Mouse (Mus musculus): ENCODE results near the gene Cdc42bpb. TPM values are rescaled to one million over a fixed set of nuclear protein-coding genes. Genes with fewer than 3 reads are reported as not detected.

The Cdc42bpb gene
- polyA plus RNA-seq, 1 experiment from 2014 or later: 103 TPM

- ChIA-PET POLR2A (no interaction called here), CTCF (interaction anchor here (1.3 kb wide), 1 partner anchor 10 kb away, joined by 4 read pairs; no protein-coding TSS in a partner anchor)
- TF ChIP-seq CTCF (IDR thresholded peaks at IDR 0.05): no peak
- DNase-seq (ENCODE audit: low read depth, low spot score) (peak; percentile 44), ATAC-seq (no peak)
- no peaks in the 10 kb centered on the region for H3K27me3 ChIP-seq
- in situ Hi-C loops (cut with MboI; ENCODE audit: low pct_unique_long_range_greater_than_20kb): no loop called here
These were observed 54.1 kb downstream of the Cdc42bpb start for GRCm38 (mm10) chr12:111323423-111323822.

DNA sequence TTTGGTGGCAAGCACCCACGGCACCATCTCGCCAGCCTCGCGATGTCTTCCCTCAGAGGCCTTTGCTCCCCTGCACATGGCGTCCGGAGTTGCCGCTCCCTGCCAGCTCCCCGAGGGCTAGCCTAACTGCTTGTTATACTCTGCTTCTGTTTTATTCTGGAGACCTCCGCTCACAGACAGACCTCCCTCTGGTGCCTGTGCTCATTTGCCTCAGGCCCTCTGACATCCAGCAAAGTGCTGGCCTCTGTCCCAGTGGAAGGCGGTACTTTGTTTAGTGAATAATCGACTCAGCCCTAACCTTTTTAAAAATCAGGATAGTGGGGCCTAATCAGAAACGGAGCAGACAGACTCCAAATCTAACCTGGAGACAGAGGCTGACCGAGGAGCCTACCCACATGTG lies 55.7 kb downstream of the Cdc42bpb start:
- in situ Hi-C loops (cut with MboI; ENCODE audit: low pct_unique_long_range_greater_than_20kb): no loop called here
- CTCF ChIA-PET: no interaction called here

DNA sequence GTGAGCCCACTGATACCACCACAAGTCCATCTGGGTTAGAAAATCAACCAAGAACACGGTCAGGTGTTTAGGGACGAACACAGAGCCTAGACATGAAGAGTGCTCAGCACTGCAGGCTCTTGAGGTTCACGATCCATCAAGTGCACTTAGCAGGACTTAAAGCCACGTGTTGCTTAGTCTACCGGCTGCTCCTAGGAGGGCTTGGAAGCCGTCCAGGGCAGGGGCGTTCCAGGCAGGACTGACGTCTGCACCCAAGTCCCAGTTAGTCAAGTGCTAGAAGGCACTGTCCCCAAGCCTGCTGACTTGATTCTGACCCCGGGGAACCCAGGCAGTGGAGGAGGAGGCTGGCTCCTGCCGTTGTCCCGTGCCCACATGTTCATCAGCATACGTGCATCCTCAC lies 57.0 kb downstream of the Cdc42bpb start:
- ATAC-seq (no peak), DNase-seq (ENCODE audit: low read depth, low spot score) (no peak)
- ChIA-PET CTCF (no interaction called here), POLR2A (no interaction called here)
- in situ Hi-C loops (cut with MboI; ENCODE audit: low pct_unique_long_range_greater_than_20kb): no loop called here
- no peak for TF ChIP-seq CTCF (IDR thresholded peaks at IDR 0.05)
- H3K27me3 ChIP-seq: no peaks in the 10 kb centered on the region

More for the DNA sequence above, 55.7 kb downstream of the Cdc42bpb start:
- DNase-seq (ENCODE audit: low read depth, low spot score) (no peak), ATAC-seq (no peak)
- H3K27me3 ChIP-seq: no peaks in the 10 kb centered on the region
- POLR2A ChIA-PET: no interaction called here
- no peak for TF ChIP-seq CTCF (IDR thresholded peaks at IDR 0.05)

- no peak for TF ChIP-seq CTCF (IDR thresholded peaks at IDR 0.05)
- in situ Hi-C loops (cut with MboI; ENCODE audit: low pct_unique_long_range_greater_than_20kb): no loop called here
- no peak for ATAC-seq
- H3K27me3 ChIP-seq: no peaks in the 10 kb centered on the region
- CTCF ChIA-PET: no interaction called here
- POLR2A ChIA-PET: no interaction called here
- no peak for DNase-seq (ENCODE audit: low read depth, low spot score)
These were observed 59.8 kb downstream of the Cdc42bpb start for GRCm38 (mm10) chr12:111317694-111318093.

DNA sequence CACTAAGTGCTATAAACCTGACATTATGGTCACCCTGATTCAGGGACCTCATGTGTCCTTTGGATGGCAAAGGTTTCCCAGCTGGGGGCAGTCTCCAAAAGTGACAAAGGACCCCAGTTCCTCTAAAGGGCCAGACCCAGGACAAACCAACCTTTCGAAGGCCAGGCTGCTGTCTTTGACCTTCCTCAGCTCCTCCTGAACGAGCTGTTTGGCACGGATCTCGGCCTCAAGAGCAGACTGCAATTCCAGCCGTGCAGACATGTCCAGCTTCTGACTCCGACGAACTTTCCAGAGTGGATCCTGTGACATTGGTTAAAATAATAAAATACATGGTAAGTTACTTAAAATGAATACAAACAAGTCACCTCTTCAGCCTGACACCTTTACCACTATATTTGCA lies 63.2 kb downstream of the Cdc42bpb start:
- in situ Hi-C loops (cut with MboI; ENCODE audit: low pct_unique_long_range_greater_than_20kb): no loop called here
- POLR2A ChIA-PET: interaction anchor here (0.5 kb wide), 1 partner anchor 14 kb away, joined by 7 read pairs; no protein-coding TSS in a partner anchor
- CTCF ChIA-PET: interaction anchor here (1.3 to 1.9 kb wide), 2 partner anchors 10 to 26 kb away, joined by 3 to 4 read pairs; no protein-coding TSS in a partner anchor
- no peak for TF ChIP-seq CTCF (IDR thresholded peaks at IDR 0.05)
- ATAC-seq (no peak), DNase-seq (ENCODE audit: low read depth, low spot score) (no peak)
- H3K27me3 ChIP-seq: no peaks in the 10 kb centered on the region

DNA sequence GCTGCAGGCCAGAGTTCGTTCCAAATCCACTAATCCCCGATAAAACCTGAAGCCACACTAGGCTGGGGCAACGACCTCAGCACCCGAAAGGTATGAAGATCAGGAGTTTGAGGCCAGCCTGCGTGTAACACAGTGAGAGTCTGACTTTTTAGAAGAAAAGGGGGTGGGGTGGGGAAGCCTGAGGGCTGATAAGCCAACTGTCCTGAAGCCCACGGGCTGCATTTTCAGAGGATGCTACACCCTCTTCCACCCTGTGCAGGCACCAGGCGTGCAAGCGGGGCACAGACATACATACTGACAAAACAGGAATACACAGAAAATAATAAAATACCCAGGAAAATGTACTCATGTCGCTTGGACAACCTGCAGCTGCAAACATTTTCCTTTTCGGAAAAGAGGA lies 65.7 kb downstream of the Cdc42bpb start:
- in situ Hi-C loops (cut with MboI; ENCODE audit: low pct_unique_long_range_greater_than_20kb): no loop called here
- ATAC-seq (no peak), DNase-seq (ENCODE audit: low read depth, low spot score) (no peak)
- ChIA-PET POLR2A (no interaction called here), CTCF (no interaction called here)
- TF ChIP-seq CTCF (IDR thresholded peaks at IDR 0.05): no peak
- no peaks in the 10 kb centered on the region for H3K27me3 ChIP-seq

DNA sequence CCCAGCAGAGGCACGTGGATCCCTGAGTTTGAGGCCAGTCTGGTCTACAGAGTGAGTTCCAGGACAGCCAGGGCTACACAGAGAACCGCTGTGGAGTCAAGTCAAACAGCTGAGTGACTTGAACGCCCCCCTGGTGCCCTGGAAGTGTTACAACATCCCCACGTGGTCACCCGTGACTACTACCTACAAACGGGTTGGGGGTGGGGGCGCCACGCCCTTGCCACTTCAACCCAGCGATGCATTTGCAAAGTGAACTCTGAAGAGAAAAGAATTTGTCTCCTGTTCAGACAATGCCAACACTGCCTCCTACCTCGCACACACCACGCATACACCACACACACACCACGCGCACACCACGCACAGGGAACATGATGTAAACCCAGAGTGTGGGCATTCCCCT lies 67.6 kb downstream of the Cdc42bpb start:
- ChIA-PET CTCF (no interaction called here), POLR2A (no interaction called here)
- no peaks in the 10 kb centered on the region for H3K27me3 ChIP-seq
- no peak for TF ChIP-seq CTCF (IDR thresholded peaks at IDR 0.05)
- in situ Hi-C loops (cut with MboI; ENCODE audit: low pct_unique_long_range_greater_than_20kb): no loop called here
- no peak for DNase-seq (ENCODE audit: low read depth, low spot score)
- no peak for ATAC-seq

- ATAC-seq (no peak), DNase-seq (ENCODE audit: low read depth, low spot score) (no peak)
- ChIA-PET CTCF (no interaction called here), POLR2A (no interaction called here)
- no peak for TF ChIP-seq CTCF (IDR thresholded peaks at IDR 0.05)
- no peaks in the 10 kb centered on the region for H3K27me3 ChIP-seq
- in situ Hi-C loops (cut with MboI; ENCODE audit: low pct_unique_long_range_greater_than_20kb): no loop called here
These were observed 68.3 kb downstream of the Cdc42bpb start for GRCm38 (mm10) chr12:111309256-111309655.

GRCm38 (mm10) chr12:111306821-111307220 lies 70.7 kb downstream of the Cdc42bpb start:
- CTCF ChIA-PET: no interaction called here
- in situ Hi-C loops (cut with MboI; ENCODE audit: low pct_unique_long_range_greater_than_20kb): no loop called here
- ATAC-seq (no peak), DNase-seq (ENCODE audit: low read depth, low spot score) (no peak)
- TF ChIP-seq CTCF (IDR thresholded peaks at IDR 0.05): no peak
- H3K27me3 ChIP-seq: no peaks in the 10 kb centered on the region
- POLR2A ChIA-PET: no interaction called here

GRCm38 (mm10) chr12:111303702-111304337 lies 73.7 kb downstream of the Cdc42bpb start:
- peak; percentile 75 for DNase-seq (ENCODE audit: low read depth, low spot score)
- H3K27me3 ChIP-seq: no peaks in the 10 kb centered on the region
- in situ Hi-C loops (cut with MboI; ENCODE audit: low pct_unique_long_range_greater_than_20kb): no loop called here
- TF ChIP-seq CTCF (IDR thresholded peaks at IDR 0.05): no peak
- ChIA-PET POLR2A (interaction anchor here (1.7 kb wide), 1 partner anchor 39 kb away, joined by 4 read pairs; no protein-coding TSS in a partner anchor), CTCF (interaction anchor here (1.4 to 1.5 kb wide), 2 partner anchors 31 to 66 kb away, joined by 5 read pairs; no protein-coding TSS in a partner anchor)
- ATAC-seq: peak; percentile 84

DNA sequence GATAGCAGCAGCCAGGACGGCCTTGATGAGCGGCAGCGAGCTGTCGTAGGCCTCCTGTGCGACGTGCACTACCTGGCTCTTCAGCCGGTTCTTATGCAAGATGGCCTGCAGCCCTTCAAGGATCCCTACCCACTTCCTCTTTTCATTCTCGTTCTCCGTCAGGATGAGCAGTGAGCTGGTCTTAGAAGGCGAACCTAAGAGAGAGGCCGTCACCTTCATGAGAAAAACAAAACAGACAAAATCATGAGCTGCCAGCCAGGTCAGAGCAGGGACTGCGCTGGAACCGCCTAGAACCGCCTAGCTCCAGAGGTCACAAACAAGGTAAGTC lies 75.5 kb downstream of the Cdc42bpb start:
- DNase-seq (ENCODE audit: low read depth, low spot score): no peak
- no peaks in the 10 kb centered on the region for H3K27me3 ChIP-seq
- CTCF ChIA-PET: no interaction called here
- in situ Hi-C loops (cut with MboI; ENCODE audit: low pct_unique_long_range_greater_than_20kb): no loop called here
- POLR2A ChIA-PET: no interaction called here
- ATAC-seq: no peak
- TF ChIP-seq CTCF (IDR thresholded peaks at IDR 0.05): no peak
